Mouse (Mus musculus): ENCODE data around the gene Cuedc1. TPM values are rescaled to one million over a fixed set of nuclear protein-coding genes. Genes with fewer than 3 reads are reported as not detected.

The Cuedc1 gene
- polyA plus RNA-seq, 1 experiment = 15.5 TPM

- WGBS = 94% methylated on average over 1 of the region's 1 CpGs
- H3K4me3 ChIP-seq (ENCODE audit: control insufficient read depth, insufficient read depth, low read length) = no peak overlapping the region
- H3K36me3 ChIP-seq (ENCODE audit: control insufficient read depth, insufficient read depth, low read length) = peaks cover 66% of the 10 kb centered on the region
- H3K4me1 ChIP-seq (replicated peaks; ENCODE audit: control insufficient read depth, insufficient read depth, low read length) = peaks cover 10% of the 10 kb centered on the region
- no peak overlapping the region for H3K27ac ChIP-seq (ENCODE audit: control insufficient read depth, insufficient read depth, low read length)
- no peak for TF ChIP-seq POLR2A (IDR thresholded peaks at IDR 0.05; ENCODE audit: control insufficient read depth, extremely low read depth, insufficient read depth, low read length, poor library complexity)
- no peak for TF ChIP-seq CTCF (IDR thresholded peaks at IDR 0.05; ENCODE audit: borderline replicate concordance, control insufficient read depth, extremely low read depth, insufficient read depth, low read length, poor library complexity)
- no peak for DNase-seq
- no peaks in the 10 kb centered on the region for H3K27me3 ChIP-seq (ENCODE audit: control insufficient read depth, insufficient read depth, low read length)
These were observed 22.2 kb upstream of the Cuedc1 start for GRCm38 (mm10) chr11:88075701-88076100.

- Histone ChIP-seq H3K4me1 (replicated peaks; ENCODE audit: control insufficient read depth, insufficient read depth, low read length) (peaks cover 10% of the 10 kb centered on the region), H3K27ac (ENCODE audit: control insufficient read depth, insufficient read depth, low read length) (no peak overlapping the region), H3K36me3 (ENCODE audit: control insufficient read depth, insufficient read depth, low read length) (peaks cover 73% of the 10 kb centered on the region), H3K27me3 (ENCODE audit: control insufficient read depth, insufficient read depth, low read length) (no peaks in the 10 kb centered on the region), H3K4me3 (ENCODE audit: control insufficient read depth, insufficient read depth, low read length) (no peak overlapping the region)
- TF ChIP-seq POLR2A (IDR thresholded peaks at IDR 0.05; ENCODE audit: control insufficient read depth, extremely low read depth, insufficient read depth, low read length, poor library complexity) = no peak
- TF ChIP-seq CTCF (IDR thresholded peaks at IDR 0.05; ENCODE audit: borderline replicate concordance, control insufficient read depth, extremely low read depth, insufficient read depth, low read length, poor library complexity) = no peak
- DNase-seq = no peak
- 80% methylated on average over 1 of the region's 1 CpGs for WGBS
These were observed 21.5 kb upstream of the Cuedc1 start for GRCm38 (mm10) chr11:88076394-88076793.

GRCm38 (mm10) chr11:88083699-88084098 lies 14.2 kb upstream of the Cuedc1 start:
- 54% methylated on average over 6 of the region's 6 CpGs for WGBS
- H3K36me3 ChIP-seq (ENCODE audit: control insufficient read depth, insufficient read depth, low read length) = peaks cover 49% of the 10 kb centered on the region
- peaks cover 5% of the 10 kb centered on the region for H3K4me1 ChIP-seq (replicated peaks; ENCODE audit: control insufficient read depth, insufficient read depth, low read length)
- TF ChIP-seq CTCF (IDR thresholded peaks at IDR 0.05; ENCODE audit: borderline replicate concordance, control insufficient read depth, extremely low read depth, insufficient read depth, low read length, poor library complexity) (no peak), POLR2A (IDR thresholded peaks at IDR 0.05; ENCODE audit: control insufficient read depth, extremely low read depth, insufficient read depth, low read length, poor library complexity) (no peak)
- no peak overlapping the region for H3K27ac ChIP-seq (ENCODE audit: control insufficient read depth, insufficient read depth, low read length)
- H3K4me3 ChIP-seq (ENCODE audit: control insufficient read depth, insufficient read depth, low read length) = no peak overlapping the region
- DNase-seq = no peak
- no peaks in the 10 kb centered on the region for H3K27me3 ChIP-seq (ENCODE audit: control insufficient read depth, insufficient read depth, low read length)

- WGBS = 16% methylated on average over 25 of the region's 25 CpGs
- Histone ChIP-seq H3K27me3 (ENCODE audit: control insufficient read depth, insufficient read depth, low read length) (no peaks in the 10 kb centered on the region), H3K36me3 (ENCODE audit: control insufficient read depth, insufficient read depth, low read length) (peaks cover 16% of the 10 kb centered on the region), H3K27ac (ENCODE audit: control insufficient read depth, insufficient read depth, low read length) (no peak overlapping the region), H3K4me3 (ENCODE audit: control insufficient read depth, insufficient read depth, low read length) (no peak overlapping the region), H3K4me1 (replicated peaks; ENCODE audit: control insufficient read depth, insufficient read depth, low read length) (peaks cover 12% of the 10 kb centered on the region)
- TF ChIP-seq CTCF (IDR thresholded peaks at IDR 0.05; ENCODE audit: borderline replicate concordance, control insufficient read depth, extremely low read depth, insufficient read depth, low read length, poor library complexity) = no peak
- TF ChIP-seq POLR2A (IDR thresholded peaks at IDR 0.05; ENCODE audit: control insufficient read depth, extremely low read depth, insufficient read depth, low read length, poor library complexity) = no peak
- peak; percentile 78 for DNase-seq
These were observed 10.9 kb upstream of the Cuedc1 start for GRCm38 (mm10) chr11:88086737-88087627.

- no peak overlapping the region for H3K4me3 ChIP-seq (ENCODE audit: control insufficient read depth, insufficient read depth, low read length)
- no peak for DNase-seq
- peaks cover 19% of the 10 kb centered on the region for H3K4me1 ChIP-seq (replicated peaks; ENCODE audit: control insufficient read depth, insufficient read depth, low read length)
- H3K27ac ChIP-seq (ENCODE audit: control insufficient read depth, insufficient read depth, low read length) = no peak overlapping the region
- H3K27me3 ChIP-seq (ENCODE audit: control insufficient read depth, insufficient read depth, low read length) = no peaks in the 10 kb centered on the region
- no peak for TF ChIP-seq CTCF (IDR thresholded peaks at IDR 0.05; ENCODE audit: borderline replicate concordance, control insufficient read depth, extremely low read depth, insufficient read depth, low read length, poor library complexity)
- TF ChIP-seq POLR2A (IDR thresholded peaks at IDR 0.05; ENCODE audit: control insufficient read depth, extremely low read depth, insufficient read depth, low read length, poor library complexity) = no peak
- 96% methylated on average over 5 of the region's 5 CpGs for WGBS
- H3K36me3 ChIP-seq (ENCODE audit: control insufficient read depth, insufficient read depth, low read length) = no peaks in the 10 kb centered on the region
These were observed 8.7 kb upstream of the Cuedc1 start for GRCm38 (mm10) chr11:88089150-88089549.

GRCm38 (mm10) chr11:88090293-88090692 lies 7.6 kb upstream of the Cuedc1 start:
- H3K4me3 ChIP-seq (ENCODE audit: control insufficient read depth, insufficient read depth, low read length) = no peak overlapping the region
- no peak for DNase-seq
- WGBS = 61% methylated on average over 5 of the region's 5 CpGs
- H3K27ac ChIP-seq (ENCODE audit: control insufficient read depth, insufficient read depth, low read length) = no peak overlapping the region
- TF ChIP-seq POLR2A (IDR thresholded peaks at IDR 0.05; ENCODE audit: control insufficient read depth, extremely low read depth, insufficient read depth, low read length, poor library complexity) = no peak
- no peak for TF ChIP-seq CTCF (IDR thresholded peaks at IDR 0.05; ENCODE audit: borderline replicate concordance, control insufficient read depth, extremely low read depth, insufficient read depth, low read length, poor library complexity)
- H3K4me1 ChIP-seq (replicated peaks; ENCODE audit: control insufficient read depth, insufficient read depth, low read length) = peaks cover 19% of the 10 kb centered on the region
- H3K27me3 ChIP-seq (ENCODE audit: control insufficient read depth, insufficient read depth, low read length) = no peaks in the 10 kb centered on the region
- no peaks in the 10 kb centered on the region for H3K36me3 ChIP-seq (ENCODE audit: control insufficient read depth, insufficient read depth, low read length)

Measured in thymus, adult 2 months (tissue).